Mouse (Mus musculus) bone marrow, adult 2 months (tissue): ENCODE results near the gene Mrpl23. TPM values are rescaled to one million over a fixed set of nuclear protein-coding genes. Genes with fewer than 3 reads are reported as not detected.

ENCODE experiments used
- H3K27ac ChIP-seq: fragments of 200-500 bp; 2 replicates; pipeline ENCODE4 v1.5.1; 2012; ENCODE audit warnings: low read depth, mild to moderate bottlenecking, control low read depth, inconsistent platforms, low read length; ENCODE audit not compliant: control insufficient read depth, poor library complexity, insufficient read depth
- H3K4me1 ChIP-seq: fragments of 200-500 bp; 2 replicates; pipeline ENCODE4 v1.6.1; 2011; ENCODE audit warnings: low read length; ENCODE audit not compliant: control insufficient read depth, insufficient read depth
- H3K4me3 ChIP-seq: fragments of 200-500 bp; replicated peaks from 2 replicates; pipeline ENCODE3; 2011; ENCODE audit warnings: mild to moderate bottlenecking, low read depth, low read length, control low read depth; ENCODE audit not compliant: control insufficient read depth
- CTCF ChIP-seq: fragments of 200-500 bp; IDR thresholded peaks from 2 replicates; pipeline ENCODE4 v1.5.1; 2011; ENCODE audit warnings: low read length, control low read depth; ENCODE audit not compliant: control insufficient read depth, insufficient read depth
- POLR2A ChIP-seq: fragments of 200-500 bp; IDR thresholded peaks from 2 replicates; pipeline ENCODE4 v1.6.1; 2011; ENCODE audit warnings: low read depth, mild to moderate bottlenecking, control low read depth, low read length, borderline replicate concordance; ENCODE audit not compliant: control insufficient read depth
- WGBS: fragments of 180-500 bp; shearing (Covaris S2); methylation state at CpG from one replicate; pipeline ENCODE4 v1.1.7; 2018; 5-methylcytosine and 5-hydroxymethylcytosine counted together
- polyA plus RNA-seq: library from polyadenylated mRNA; stranded (reverse); fragments of >200 nt; gene quantifications from 2 replicates; pipeline ENCODE4 v1.2.4, GENCODE M21; 2011; ENCODE audit warnings: low replicate concordance; ENCODE audit not compliant: missing spikeins, insufficient read depth, insufficient read length

The Mrpl23 gene
- polyA plus RNA-seq, 1 experiment, result 0.40 TPM

DNA sequence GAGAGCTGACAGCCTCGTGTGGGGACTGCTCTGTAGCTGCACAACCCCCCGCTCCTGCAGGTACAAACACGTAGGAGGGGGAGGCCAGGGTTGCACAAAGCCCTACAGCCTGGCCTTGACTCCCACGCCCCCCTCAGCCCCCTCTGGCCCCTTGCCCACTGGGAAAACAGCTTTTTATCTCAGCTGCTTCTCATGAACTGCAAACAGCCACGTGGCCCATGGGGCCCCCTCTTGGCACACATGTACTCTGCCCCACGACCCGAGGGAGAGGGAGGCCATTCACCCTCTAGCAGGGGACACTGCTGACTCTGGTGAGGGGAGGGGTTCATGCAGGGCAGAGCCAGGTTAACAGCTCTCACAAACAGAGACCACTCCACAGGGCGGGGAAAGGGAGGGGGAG is 36.5 kb downstream of the Mrpl23 start:
- no peak overlapping the region for H3K4me3 ChIP-seq
- H3K4me1 ChIP-seq, result peaks cover 2% of the 10 kb centered on the region; the same call in 1 of the 2 replicates

GRCm38 (mm10) chr7:142570565-142570964 is 38.1 kb downstream of the Mrpl23 start:
- Histone ChIP-seq H3K27ac (no peak overlapping the region), H3K4me1 (peaks cover 2% of the 10 kb centered on the region; the same call in 1 of the 2 replicates)
- 80% methylated on average over 9 of the region's 9 CpGs for WGBS

More for the DNA sequence above, 36.5 kb downstream of the Mrpl23 start:
- TF ChIP-seq POLR2A (no peak), CTCF (no peak)
- no peak overlapping the region for H3K27ac ChIP-seq
- 65% methylated on average over 8 of the region's 8 CpGs for WGBS

DNA sequence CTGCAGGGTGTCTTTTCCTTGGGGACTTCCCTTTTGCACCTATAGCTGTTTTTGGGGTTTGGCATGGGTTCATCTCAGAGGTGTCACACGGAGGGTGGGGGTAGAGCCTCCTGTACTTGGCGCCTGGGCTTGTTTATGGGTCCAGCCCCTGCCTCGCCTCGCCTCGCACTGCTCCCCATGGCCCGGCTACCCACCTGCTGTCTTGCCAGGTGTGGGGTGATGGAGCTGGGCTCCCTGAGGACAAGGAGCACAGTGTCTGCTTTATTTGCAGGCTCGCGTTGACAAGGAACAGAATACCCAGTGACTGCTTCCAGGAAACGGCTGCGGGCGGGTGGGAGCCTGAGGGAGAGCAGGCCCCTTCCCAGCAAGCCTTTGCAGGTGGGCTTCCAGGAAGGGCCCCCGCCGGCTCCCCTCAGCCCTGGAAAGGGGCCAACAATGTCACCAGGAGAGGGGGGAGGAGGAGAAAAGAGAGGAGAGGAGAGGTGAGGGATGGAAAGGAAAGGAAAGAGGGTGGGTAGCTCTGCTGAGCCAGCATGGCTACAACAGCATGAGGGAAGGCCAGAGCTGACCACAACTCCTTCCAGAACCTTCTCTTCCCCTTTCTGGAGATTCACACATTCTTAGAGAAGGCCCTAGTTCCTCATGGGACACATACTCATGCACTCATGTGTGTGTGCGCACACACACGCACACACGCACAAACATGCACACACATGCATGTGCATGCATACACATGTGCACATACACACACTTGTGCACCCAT is 39.2 kb downstream of the Mrpl23 start:
- Histone ChIP-seq H3K4me3 (no peak overlapping the region), H3K27ac (no peak overlapping the region), H3K4me1 (peaks cover 2% of the 10 kb centered on the region; the same call in 1 of the 2 replicates)
- 46% methylated on average over 16 of the region's 16 CpGs for WGBS
- no peak for TF ChIP-seq POLR2A
- TF ChIP-seq CTCF, result no peak

More at GRCm38 (mm10) chr7:142570565-142570964, 38.1 kb downstream of the Mrpl23 start:
- no peak for TF ChIP-seq POLR2A
- no peak for TF ChIP-seq CTCF
- no peak overlapping the region for H3K4me3 ChIP-seq

- TF ChIP-seq POLR2A (no peak), CTCF (no peak)
- WGBS, result 69% methylated on average over 7 of the region's 7 CpGs
- no peak overlapping the region for H3K4me3 ChIP-seq
- H3K27ac ChIP-seq, result no peak overlapping the region
- H3K4me1 ChIP-seq, result peaks cover 2% of the 10 kb centered on the region; the same call in 1 of the 2 replicates
Observed at GRCm38 (mm10) chr7:142572343-142572742, 39.9 kb downstream of the Mrpl23 start.

DNA sequence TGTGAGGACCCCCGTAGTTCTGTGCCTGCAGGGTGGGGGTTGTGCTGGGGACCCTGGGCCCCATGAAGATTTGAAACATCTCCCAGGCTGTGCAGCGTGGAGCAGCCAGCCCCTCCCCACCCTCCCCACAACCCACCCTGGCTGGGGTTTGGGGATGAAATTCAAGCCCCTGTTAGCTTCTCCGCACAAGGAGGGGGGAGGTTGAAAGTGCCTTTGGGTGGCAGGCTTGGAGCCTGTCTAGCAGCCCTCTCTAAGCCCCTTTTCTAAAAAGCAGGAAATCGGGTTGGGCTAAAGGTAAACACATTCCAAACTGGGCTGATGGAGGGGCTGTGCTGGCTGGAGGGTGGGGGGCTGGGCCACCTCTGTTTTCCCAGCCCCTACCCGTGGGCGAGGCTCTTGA is 40.5 kb downstream of the Mrpl23 start:
- H3K27ac ChIP-seq, result no peak overlapping the region
- no peak overlapping the region for H3K4me3 ChIP-seq
- TF ChIP-seq POLR2A (no peak), CTCF (no peak)
- peaks cover 2% of the 10 kb centered on the region; the same call in 1 of the 2 replicates for H3K4me1 ChIP-seq
- 79% methylated on average over 6 of the region's 6 CpGs for WGBS

DNA sequence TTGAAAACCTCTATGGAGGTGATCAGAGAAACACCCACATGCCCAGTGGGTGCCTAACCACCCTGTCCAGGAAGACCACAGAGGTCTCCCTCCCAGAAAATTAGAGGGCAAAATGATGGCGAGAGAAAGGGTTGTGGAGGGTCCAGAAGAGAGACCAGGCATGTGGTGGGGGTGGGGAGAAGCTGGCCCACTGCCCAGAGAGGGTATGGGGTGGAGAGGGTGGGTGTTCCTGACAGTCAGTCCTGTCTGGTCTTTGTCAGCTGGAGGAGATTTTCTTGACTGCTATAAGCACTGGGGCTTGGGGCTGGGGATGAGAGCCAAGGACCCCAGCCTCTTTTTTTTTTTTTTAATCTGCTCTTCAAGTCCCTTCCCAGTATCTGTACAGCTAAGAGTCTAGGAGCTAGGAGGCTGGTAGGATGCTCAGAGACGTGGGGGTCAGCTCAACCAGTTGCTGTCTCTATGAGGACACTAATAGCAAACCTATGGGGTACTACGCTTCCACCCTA is 41.7 kb downstream of the Mrpl23 start:
- H3K4me1 ChIP-seq, result peaks cover 2% of the 10 kb centered on the region; the same call in 1 of the 2 replicates
- WGBS, result 64% methylated on average over 3 of the region's 3 CpGs
- H3K27ac ChIP-seq, result no peak overlapping the region
- TF ChIP-seq POLR2A (no peak), CTCF (no peak)
- H3K4me3 ChIP-seq, result no peak overlapping the region

- TF ChIP-seq POLR2A (no peak), CTCF (no peak)
- no peak overlapping the region for H3K4me3 ChIP-seq
- 81% methylated on average over 9 of the region's 9 CpGs for WGBS
- H3K4me1 ChIP-seq, result peaks cover 2% of the 10 kb centered on the region; the same call in 1 of the 2 replicates
- H3K27ac ChIP-seq, result no peak overlapping the region
Observed at GRCm38 (mm10) chr7:142574826-142575351, 42.4 kb downstream of the Mrpl23 start.

DNA sequence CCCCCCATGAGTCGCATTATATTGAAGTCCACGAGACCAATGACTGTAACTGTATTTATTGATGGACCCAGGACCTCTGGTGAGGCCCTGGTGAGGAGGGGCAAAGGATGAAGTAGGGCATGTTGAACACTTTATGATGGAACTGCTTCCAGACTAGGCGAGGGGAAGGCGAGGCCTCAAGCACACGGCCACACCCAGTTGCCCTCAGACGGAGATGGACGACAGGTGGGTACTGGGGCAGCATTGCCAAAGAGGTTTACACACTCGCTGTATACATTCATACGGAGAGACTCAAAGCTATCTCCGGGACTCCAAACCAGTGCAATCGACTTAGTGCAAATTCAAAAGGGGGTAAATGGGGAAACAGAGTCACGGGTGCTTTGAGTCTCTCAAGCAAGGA is 43.0 kb downstream of the Mrpl23 start:
- Histone ChIP-seq H3K4me3 (no peak overlapping the region), H3K27ac (no peak overlapping the region), H3K4me1 (peaks cover 2% of the 10 kb centered on the region; the same call in 1 of the 2 replicates)
- TF ChIP-seq CTCF (no peak), POLR2A (no peak)
- WGBS, result 86% methylated on average over 12 of the region's 12 CpGs

- Histone ChIP-seq H3K27ac (no peak overlapping the region), H3K4me3 (no peak overlapping the region), H3K4me1 (peaks cover 2% of the 10 kb centered on the region; the same call in 1 of the 2 replicates)
- 81% methylated on average over 5 of the region's 5 CpGs for WGBS
- TF ChIP-seq CTCF (no peak), POLR2A (no peak)
Observed at GRCm38 (mm10) chr7:142575971-142576370, 43.5 kb downstream of the Mrpl23 start.
